Mouse (Mus musculus): ENCODE measurements around the gene Abr.

The Abr gene

DNA sequence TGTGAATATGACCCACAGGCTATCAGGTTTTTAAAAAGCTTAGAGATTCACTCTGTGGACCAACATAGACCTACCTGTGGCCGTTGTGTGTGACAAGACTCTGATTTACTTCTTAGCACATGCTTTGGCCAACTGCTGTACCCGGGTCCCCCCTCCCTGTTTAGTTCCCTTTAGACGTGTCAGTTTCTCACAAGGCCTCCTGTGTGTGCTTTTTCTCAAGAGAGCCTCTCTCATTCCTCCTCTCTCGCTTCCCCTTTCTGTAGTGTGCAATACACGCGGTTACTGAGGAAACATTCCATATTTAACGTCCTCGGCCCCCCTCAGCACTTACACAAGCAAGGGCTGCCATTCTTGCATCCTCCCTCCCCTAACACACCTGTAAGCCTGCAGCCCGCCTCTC lies 163.4 kb downstream of the Abr start:
- DNase-seq (ENCODE audit: low spot score) = no peak

DNA sequence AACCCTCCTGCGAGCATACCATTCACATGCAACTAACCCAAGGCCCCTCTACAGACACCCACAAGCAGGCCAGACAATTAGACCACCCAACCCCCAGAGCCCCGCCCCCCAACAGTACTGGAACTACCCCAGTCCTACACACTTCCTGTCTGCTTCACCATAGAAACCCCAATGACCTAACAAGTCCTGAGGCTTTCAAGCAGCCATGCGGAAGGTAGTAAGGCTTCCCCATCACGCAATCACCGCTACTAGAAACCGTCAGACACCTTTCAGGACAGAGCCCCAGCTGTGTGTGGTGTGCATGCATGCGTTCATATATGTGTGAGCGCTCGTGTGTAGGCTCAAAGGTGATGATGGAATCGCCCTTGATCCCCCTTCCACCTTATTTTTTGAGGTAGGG lies 165.2 kb downstream of the Abr start:
- no peak for DNase-seq (ENCODE audit: low spot score)

DNA sequence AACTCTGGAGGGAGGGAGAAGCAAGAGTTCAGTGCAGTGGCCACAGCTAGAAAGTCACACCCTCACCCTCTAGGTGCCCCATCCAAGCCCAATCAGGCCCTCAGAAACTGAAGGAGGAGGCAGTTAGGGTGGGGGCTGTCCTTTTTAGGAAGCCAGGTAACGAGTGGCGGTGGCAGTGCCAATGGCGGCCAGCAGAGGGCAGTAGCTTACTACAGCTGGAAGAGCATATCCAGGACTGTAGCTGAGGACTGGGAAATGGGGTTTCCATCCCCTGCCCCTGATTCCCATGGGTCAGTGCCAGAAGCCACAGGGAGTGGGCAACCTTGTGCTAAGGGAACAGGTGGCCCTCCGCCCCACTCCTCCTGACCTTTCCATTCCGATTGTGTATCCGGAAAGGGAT lies 165.9 kb downstream of the Abr start:
- peak; percentile 63 for DNase-seq (ENCODE audit: low spot score)

DNA sequence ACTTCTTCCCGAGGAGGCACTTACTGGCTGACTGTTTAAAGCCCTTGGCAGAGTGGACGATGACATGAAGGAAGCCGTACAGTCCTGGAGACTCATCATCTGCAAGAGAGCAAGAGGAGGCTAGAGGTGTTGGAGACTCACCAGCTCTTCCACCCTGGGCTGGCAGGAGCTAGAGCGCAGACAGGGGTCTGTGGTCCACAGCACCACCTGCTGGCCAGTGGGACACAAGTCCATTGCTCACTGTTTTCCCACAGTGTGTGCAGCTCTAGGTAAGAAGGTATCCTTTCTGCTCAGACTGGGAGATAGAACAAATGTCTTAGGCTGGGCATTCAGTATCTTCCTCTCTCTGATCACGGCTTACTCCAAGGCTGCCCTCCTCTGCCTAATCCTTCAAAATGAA lies 167.6 kb downstream of the Abr start:
- peak; percentile 40 for DNase-seq (ENCODE audit: low spot score)

DNA sequence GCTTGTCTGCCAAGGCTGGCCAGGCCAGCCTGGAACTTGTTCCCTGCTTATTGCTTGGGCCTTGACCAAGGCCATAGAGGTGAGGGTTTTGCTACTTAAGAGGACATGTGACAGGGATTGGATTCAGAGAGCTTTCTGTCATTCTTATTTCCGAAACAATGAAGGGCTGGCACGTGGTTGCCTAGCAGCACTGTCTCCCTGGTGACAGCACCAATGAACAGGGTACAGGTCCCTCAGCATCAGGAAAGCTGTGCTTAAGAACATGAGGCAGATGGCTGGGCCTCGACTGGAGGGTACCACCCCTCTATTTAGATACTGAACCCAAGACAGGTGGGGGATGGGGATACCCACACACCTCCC lies 171.9 kb downstream of the Abr start:
- DNase-seq (ENCODE audit: low spot score) = no peak

DNA sequence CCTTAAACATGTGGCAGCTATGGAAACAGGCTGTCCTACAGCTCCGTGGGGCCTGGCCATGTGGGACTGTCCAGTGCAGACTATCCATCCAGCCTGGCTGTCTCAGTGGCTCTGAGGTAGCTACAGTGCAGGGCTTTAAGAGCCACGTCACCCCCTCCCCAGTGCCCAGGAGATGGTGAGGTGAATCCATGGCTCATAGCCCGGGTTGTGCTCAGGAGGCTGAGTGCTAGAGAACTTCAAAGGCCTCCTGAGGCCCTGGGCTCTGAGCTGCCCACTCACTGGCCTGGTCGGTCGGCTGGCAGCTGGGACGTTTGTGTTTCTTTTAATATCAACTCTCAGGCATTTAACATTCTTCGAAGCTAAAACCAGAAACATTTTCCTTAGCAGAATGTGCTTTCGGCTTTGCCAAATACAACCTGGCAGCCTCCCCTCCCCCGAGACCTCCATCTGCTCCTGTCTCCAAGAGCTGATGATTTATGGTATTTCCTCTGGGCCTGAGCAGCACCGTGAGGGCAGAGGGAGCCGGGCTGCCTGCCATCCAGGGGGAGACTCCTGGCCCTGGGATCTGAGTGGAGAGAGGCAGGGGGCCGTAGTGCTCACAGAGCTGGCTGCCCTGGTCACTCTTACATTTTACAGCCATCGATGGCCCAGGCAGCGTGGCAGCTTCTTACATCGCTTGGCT lies 172.5 kb downstream of the Abr start:
- DNase-seq (ENCODE audit: low spot score) = peak; percentile 56

DNA sequence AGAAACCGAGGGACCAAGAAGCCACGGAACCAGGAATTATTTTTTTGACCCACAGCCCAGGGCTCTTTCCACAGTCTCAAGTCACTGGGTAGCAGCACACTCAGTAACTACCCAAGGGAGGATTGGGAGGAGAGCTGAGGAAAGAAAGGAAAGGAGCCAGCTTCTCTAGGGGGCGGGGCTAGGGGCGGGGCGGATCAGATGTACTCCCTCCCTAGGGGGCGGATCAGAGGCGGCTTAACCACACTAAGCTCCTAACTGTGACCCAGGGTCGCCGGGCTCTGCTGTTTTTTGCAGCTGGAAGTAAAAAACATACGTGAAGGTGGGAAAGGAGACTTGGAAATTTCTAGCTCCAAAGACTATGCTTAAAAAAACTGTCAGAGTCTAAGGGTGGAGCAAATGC lies 175.9 kb downstream of the Abr start:
- DNase-seq (ENCODE audit: low spot score) = peak; percentile 65

DNA sequence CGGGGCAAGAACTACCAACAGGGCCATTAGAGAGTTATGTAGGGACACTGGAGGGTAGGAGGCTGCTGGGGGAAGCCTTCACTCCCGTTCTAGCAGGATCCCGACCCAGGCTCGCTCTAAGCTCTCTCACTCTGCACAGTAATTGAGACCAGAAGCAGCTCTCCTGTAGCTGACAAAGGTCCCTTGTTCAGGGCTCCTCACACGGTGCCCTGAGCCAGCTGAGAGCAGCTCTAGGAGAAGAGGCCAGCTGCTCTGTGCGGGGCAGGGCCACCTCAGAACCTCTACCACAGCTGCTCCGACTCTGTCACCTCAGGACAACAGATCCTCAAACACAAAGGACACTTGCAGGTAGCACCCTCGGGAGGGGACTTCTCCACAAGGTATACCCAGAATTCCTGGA lies 176.7 kb downstream of the Abr start:
- DNase-seq (ENCODE audit: low spot score) = no peak

DNA sequence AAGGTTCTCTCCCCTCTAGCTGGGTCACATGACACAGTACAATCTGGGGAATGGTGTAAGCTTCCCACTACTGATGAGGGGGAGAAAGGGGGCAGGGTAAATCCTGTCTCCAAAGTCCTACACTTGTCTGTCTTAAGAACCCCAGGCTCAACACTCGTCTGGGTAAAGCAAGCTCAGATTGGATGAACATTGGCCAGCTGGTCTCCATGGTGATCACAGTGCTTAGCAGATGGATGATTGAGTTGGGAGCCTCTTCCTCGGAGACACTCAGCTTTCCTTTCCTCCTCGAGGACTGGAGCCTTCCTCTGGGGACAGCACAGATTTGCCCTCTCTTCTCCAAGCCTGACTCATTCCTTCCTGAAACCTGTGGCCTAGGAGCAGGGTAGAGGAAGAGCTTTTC lies 182.4 kb downstream of the Abr start:
- DNase-seq (ENCODE audit: low spot score) = no peak

DNA sequence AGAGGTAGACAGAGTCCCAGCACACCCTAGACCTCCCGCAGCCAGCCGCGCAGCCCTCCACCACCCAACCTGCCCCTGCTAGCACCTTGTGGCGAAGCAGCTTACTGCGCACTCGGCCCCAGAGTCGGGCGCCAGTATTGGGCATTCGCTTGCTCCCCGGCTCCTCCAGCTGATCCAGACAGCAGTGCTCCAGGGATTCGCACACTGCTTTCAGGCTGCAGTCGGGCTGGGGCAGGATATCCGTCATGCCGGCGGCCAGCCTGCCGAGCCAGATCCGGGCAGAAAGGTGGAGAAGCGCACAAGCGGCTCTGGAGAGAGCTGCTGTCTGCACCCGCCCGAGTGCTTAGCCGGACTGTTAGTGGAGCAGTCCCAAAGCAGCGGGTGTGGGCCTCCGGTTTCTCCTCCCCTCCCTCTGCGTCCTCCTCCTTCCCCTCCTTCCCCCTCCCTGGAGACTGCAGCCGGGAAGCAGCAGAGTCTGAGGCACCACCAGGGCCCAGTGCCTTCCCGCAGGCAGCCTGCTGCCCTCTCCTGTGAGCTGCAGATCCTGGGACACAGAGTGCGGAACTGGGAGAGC lies 185.2 kb downstream of the Abr start:
- DNase-seq (ENCODE audit: low spot score) = peak; percentile 74

DNA sequence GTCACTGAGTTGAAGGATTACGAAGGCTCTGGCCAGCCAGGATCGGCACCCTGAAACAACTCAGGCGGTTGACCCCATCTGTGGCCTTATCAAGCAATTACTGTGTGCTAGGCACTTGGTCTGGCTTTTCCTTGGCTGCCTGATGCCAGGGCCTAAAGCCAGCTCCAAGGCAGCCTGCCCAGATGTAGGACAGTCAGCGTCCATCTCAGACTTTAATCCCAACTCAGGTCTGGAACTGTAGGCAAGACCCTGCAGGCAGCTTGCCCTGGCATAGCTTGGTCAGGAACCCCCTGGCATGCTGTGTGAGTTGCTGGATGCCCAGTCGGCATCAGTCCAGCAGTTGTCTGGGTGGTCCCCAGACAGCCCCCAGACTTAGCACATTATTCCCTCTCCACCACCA lies 186.1 kb downstream of the Abr start:
- no peak for DNase-seq (ENCODE audit: low spot score)

DNA sequence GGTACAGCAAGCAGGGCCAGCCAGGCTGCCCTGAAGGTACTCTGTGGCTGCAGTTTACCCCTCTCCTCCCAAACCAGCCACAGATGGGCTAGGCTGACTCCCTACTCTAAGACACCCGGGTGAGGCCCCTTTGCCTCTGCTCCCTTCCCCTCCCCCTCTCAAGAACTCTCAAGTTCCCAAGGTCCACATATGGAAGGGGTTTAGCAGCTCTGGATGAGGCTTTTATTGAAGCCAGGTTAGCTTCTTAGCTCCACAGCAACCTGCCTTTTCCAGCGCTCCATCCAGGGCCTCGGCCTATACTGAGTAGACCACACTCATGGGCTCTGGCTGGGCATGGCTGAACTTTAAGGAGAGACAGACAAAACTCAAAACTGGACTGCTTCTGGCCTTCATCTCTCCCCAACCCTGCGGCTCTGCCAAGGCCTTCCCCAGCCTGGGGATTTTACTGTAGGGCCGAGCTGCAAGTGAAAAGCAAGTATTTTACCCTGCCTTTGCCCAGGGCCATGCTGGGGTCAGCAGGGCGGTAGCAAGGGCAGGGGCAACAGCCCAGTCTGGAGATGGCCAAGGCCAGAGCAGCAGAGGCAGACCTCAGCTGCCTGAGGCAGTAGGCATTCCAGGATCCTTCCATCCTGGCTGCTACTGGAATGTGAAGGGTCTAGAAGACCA lies 192.0 kb downstream of the Abr start:
- DNase-seq (ENCODE audit: low spot score) = no peak

DNA sequence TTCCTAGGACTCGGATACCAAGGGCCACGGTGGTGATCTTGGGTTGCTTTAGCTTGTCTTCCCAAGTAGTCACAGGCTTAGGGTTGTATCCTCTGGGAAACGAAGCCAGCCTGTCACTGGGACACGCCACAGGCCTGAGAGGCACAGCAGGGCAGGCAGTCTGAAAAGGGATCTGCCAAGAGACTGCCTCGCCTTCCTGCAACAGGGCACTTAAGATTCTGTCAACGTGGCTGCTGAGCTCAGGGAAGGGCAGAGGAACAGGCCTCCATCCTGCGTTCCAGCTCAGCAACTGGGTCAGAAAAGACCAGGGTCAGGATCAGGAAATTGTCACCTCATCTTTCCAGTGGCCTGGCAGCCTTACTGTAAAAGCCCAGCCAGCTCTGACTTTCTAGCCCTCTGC lies 192.6 kb downstream of the Abr start:
- DNase-seq (ENCODE audit: low spot score) = no peak

DNA sequence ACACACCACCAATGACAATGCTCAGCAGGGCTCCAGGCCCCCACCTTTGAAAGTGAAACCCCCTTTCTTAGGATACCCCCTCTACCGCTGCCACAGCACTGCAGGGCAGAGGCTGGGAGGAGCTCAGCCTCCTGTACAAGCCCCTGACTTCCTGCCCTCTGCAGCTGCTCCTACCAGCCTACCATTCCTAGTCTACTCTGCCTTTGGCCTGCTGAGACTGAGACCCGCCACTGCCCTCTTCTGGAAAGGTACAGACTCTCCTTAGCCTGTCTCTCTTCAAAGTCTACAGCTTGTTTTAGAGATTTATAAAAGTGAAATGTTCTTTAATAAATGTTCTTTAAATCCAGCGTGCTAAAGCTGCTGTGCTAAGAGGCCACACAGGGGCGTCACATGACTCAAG lies 193.1 kb downstream of the Abr start:
- DNase-seq (ENCODE audit: low spot score) = no peak

DNA sequence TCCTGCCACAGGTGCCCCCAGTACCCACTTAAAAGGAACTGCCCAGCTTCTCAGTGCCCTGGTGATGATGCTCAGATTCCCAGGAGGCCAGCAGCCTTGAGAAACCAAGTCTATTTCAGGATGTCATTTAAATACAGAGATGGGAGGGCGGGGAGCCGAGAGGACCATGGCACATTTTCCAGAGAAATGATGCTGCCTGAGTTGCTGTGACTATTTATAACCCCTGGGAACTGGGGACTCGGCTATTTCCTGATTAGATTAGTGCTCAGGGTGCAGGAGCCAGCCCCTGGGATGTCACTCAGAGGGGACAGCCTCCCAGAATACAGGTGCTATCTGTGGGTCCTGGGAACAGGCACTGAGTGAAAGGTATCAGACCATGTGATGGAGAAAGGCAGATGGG lies 194.3 kb downstream of the Abr start:
- DNase-seq (ENCODE audit: low spot score) = no peak

DNA sequence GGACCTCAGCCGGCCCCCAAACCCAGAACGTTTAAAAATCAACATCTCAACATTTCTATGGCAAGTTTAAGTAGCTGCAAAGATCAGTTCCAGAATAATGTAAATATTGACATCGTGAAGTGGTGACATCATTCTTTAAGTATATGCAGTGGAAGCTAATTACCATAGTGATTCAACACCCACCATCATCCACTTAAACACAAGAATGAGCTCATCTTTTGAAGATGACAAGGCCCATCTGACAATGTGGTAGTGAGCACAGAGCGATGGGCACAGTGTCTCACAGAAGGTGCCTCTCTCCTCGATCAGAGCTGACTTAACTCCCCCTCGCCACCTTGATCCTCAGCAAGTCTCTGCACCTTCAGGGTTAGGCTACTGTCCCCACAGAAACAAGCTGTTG lies 196.4 kb downstream of the Abr start:
- DNase-seq (ENCODE audit: low spot score) = no peak

DNA sequence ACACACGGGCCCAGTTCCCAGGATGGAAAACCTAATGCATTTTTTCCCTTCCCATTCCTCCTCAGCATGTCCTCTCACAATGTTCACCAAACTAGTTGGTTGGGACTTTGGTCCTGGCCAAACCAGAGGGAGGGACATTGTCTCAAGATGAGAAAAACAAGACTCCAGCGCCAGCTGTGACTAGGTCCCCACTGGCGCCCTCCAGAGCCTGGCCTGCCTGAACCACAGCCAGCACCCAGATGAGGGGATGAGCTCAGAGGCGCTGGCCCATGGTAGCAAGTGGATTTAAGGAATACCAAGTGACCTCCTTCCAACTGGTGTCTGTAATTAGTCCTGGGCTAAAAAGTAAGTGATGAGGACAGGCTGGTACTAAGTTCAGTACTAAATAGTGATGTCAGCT lies 201.2 kb downstream of the Abr start:
- DNase-seq (ENCODE audit: low spot score) = no peak

DNA sequence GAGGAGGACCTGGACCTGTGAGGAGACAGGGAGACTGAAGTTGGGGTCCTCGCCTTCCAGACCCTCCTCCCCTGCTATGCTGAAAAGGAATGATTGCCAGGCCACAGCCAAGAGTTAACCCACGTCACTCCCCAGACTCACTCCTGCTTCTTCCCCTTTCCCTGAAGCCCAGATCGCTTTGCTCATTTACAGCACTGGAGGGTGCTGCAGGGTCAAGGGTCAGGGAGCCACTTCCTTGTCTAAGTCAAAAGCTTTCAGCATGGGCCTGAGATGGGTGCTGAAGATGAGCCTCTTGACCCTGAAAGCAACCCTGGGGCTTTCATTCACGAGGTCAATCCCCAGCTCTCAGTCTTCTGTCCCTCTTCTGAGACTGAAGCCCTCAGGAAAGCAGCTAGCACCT lies 202.9 kb downstream of the Abr start:
- no peak for DNase-seq (ENCODE audit: low spot score)

DNA sequence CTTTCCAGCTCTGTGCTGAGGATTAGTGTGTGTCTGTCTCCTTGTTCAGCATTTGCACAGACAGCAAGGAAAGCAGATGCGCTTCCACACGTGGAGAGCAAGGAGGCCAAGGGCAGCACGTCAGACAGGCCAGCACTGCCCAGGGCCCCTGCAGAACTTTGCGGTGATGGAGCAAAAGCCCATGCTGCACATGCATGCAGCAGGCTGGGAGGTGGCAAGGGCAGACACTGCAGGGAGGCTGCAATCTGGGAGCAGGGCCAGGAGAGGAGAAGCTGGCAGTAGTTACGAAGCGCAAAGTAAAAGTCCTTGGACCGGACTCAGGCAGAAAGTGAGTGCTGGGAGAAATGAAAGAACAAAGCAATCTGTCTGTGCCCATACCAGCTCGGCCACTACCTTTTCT lies 203.7 kb downstream of the Abr start:
- no peak for DNase-seq (ENCODE audit: low spot score)

DNA sequence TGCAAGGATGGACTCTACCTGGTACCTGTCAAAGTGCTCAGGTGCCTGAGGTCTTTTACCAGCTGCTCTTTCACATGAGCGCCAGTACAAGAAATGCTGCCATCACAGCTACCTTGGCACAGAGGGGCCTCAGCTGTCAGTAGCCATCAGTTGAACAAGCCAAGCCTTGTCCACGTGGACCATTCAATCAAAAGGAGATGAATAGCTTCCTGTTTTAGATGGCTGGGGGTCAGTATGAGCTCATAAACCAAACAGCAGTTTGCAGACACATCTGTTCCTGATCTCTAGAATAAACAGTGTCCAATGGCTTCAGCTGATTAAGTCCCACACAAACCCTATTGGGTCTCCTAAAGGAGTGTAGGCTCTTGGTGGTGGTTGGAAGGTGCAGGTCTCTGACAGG lies 206.1 kb downstream of the Abr start:
- no peak for DNase-seq (ENCODE audit: low spot score)

DNA sequence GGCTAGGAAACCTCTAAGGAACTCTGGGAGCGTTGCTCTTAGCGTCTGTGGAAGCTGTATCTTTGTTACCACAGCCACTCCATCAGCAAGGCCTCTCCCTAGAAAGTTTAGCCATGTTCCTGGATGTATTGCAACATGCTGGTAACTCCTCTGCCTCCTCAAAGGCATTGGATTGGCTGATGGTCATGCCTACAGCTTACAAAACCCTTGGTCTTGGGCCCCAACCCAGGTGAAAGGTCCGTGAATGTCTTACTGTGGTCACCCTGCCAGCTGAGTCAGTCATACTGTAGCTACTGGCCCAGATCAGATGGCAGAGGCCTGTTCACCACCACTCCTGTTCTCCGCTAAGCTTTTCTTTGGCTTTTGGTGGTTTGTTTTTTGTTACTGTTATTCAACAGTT lies 207.1 kb downstream of the Abr start:
- DNase-seq (ENCODE audit: low spot score) = no peak

DNA sequence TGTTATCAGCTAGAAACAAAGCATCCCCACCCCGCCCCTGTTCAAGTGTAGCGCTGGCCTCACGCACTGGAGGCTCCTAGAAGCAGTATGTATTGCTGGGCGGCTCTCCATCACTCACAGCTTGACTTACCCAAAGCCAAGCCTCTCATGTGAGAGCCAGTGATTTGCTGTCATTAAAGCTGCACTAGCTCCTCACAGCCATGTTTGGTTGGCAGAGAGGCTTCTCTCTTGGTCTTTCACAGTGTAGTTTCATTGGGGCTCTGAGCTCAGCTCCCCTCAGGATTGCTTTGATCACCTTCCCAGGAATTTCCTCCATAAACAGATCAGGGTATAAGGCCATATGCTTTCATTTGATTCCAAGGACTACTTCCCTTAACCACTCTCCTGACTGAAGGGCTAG lies 208.9 kb downstream of the Abr start:
- DNase-seq (ENCODE audit: low spot score) = no peak

DNA sequence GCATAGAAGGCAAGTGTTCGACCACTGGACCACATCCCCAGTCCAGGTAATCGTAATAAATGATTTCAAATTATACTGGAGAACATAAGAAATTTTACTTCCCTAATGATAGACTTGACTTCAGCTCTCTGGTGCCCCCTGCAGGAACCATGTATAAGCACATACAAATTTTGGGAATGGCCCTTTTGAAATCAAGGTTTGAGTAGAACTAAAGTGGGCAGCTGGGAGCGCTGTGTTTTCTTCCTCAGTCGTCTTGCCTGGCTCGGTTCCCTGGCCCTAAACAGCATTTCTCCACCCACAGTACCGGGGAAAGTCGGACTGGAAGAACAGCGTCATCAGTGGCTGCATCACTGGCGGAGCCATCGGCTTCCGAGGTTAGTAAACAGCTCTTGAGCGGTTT lies 211.3 kb downstream of the Abr start:
- no peak for DNase-seq (ENCODE audit: low spot score)

Data from yolk sac, embryonic 10.5 days (tissue).